Mouse (Mus musculus) erythroblast, embryonic 14.5 days (primary cell): ENCODE results near the gene L3mbtl1.

ENCODE experiments used
- GATA1 ChIP-seq: IDR thresholded peaks from 2 replicates; pipeline ENCODE4 v1.6.1; 2012; ENCODE audit warnings: low read length, inconsistent platforms, mixed read lengths
- TAL1 ChIP-seq: IDR thresholded peaks from 3 replicates; pipeline ENCODE4 v1.6.1; 2012; ENCODE audit warnings: low read length, inconsistent platforms, mixed read lengths

DNA sequence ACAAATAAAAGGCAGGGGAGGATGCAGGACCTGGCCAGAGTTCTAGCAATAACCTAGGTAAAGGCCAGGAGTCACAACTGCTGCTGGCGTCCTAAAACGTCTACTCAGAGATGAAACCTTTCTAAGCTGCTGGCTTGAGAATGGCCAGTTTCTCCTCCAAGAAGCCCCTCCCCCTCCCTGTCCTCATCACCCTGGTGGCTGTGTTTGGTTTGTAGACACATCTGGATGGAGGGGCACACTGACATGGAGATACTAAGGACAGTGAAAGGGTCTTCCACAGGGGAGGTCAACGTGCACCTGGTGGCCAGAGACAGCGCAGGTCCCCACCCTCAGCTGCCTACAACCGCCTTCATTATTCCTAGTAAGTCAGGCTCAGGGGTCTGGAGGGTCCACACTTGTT is 3.7 kb downstream of the L3mbtl1 start:
- TF ChIP-seq GATA1 (no peak), TAL1 (no peak)
